Mouse (Mus musculus) megakaryocyte, embryonic 14.5 days (primary cell): ENCODE results near the gene Ppp1r27. TPM values are rescaled to one million over a fixed set of nuclear protein-coding genes. Genes with fewer than 3 reads are reported as not detected.
"Not testable (repeated sequence)": the region's sequence is repeated elsewhere in the genome, so short reads cannot be mapped to it uniquely, and the experiment has no call there.

ENCODE experiments used
- H3K27me3 ChIP-seq: replicated peaks from 2 replicates; pipeline ENCODE3; 2012; ENCODE audit warnings: inconsistent platforms
- H3K36me3 ChIP-seq: replicated peaks from 2 replicates; pipeline ENCODE3; 2012; ENCODE audit warnings: low read length, inconsistent platforms, mixed read lengths
- H3K4me1 ChIP-seq: 2 replicates; pipeline ENCODE4 v1.6.1; 2012; ENCODE audit warnings: inconsistent platforms
- H3K4me3 ChIP-seq: replicated peaks from 2 replicates; pipeline ENCODE3; 2012; ENCODE audit warnings: moderate library complexity, mild to moderate bottlenecking, inconsistent platforms
- H3K9me3 ChIP-seq: 2 replicates; pipeline ENCODE4 v1.6.1; 2012; ENCODE audit warnings: inconsistent platforms
- FLI1 ChIP-seq: IDR thresholded peaks from 2 replicates; pipeline ENCODE4 v1.6.1; 2012; ENCODE audit warnings: low read length, inconsistent platforms, mixed read lengths
- GATA1 ChIP-seq: IDR thresholded peaks from 3 replicates; pipeline ENCODE4 v1.6.1; 2012; ENCODE audit warnings: mixed read lengths, low read length, inconsistent platforms, borderline replicate concordance
- polyA plus RNA-seq: library from polyadenylated mRNA; stranded (reverse); fragments of >175 nt; gene quantifications from 2 replicates; pipeline ENCODE4 v1.2.3, GENCODE M21; 2012; ENCODE audit warnings: low replicate concordance; ENCODE audit not compliant: insufficient read depth

Ppp1r27 gene
- polyA plus RNA-seq, 1 experiment, result 0.25 TPM

DNA sequence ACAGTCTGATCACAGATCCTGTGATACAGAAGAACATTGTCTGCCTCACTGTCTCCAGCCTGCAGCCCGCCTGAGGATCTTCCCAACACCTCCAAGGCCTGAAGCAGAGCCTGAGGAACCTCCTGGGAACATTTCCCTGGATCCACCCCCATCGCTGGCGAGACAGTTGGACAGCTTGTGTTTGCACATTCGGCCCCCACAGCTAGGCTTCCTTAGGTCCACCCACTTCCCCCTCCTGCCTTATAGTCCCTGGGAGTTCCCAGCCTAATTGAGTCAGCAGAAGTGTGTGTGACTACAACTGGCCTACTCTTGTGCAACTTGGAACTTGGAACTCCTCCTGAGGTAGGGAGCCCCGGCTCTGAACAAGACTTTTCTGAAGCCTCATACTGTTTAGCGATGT lies 32.9 kb downstream of the Ppp1r27 start:
- no peak for TF ChIP-seq FLI1
- no peak for TF ChIP-seq GATA1
- peaks cover 5% of the 10 kb centered on the region for H3K27me3 ChIP-seq

DNA sequence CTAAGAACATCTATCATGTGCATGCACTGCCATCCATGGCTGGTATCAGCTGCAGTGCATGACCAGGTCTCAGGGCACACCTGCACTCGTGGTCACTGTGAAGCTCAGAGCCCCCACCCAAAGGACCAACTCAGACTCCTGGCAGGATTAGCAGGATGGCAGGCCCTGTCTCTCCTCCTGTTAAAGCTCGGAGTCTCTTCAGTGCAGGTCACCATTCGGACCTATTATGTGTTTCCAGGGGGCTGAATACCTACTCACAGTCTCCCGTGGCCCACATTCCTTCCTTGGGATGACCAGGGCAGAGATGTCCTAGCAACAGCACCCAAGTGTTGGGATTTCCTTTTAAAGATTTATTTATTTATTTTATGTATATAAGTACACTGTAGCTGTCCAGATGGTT lies 33.8 kb downstream of the Ppp1r27 start:
- Histone ChIP-seq H3K36me3 (peaks cover 2% of the 10 kb centered on the region), H3K4me1 (peaks cover 62% of the 10 kb centered on the region), H3K4me3 (no peak overlapping the region), H3K27me3 (peaks cover 2% of the 10 kb centered on the region), H3K9me3 (peaks cover 4% of the 10 kb centered on the region; the same call in 1 of the 2 replicates)
- TF ChIP-seq GATA1 (no peak), FLI1 (no peak)

More for the DNA sequence above, 32.9 kb downstream of the Ppp1r27 start:
- Histone ChIP-seq H3K4me1 (peaks cover 58% of the 10 kb centered on the region), H3K9me3 (peaks cover 4% of the 10 kb centered on the region; the same call in 1 of the 2 replicates), H3K4me3 (peak overlapping the region; percentile 78), H3K36me3 (peaks cover 2% of the 10 kb centered on the region)

DNA sequence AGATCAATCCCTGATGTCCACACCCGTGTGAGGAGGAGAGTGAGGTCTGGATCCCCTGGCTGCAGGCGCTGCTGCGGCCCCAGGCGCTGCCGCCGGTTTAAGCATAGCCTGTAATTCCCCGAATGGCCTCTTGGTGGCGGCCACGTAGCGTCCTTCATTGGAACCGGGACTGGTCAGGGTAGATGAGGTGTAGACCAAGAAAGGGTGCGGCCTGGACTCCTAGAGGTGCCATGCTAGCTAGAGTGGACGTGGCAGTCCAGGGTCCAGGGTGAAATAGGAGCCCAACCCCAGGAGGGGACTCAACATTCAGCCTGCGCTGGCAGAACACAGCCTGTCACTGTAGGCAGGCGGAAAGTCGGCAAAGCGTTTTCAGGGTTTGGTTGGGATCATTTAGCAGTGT lies 35.3 kb downstream of the Ppp1r27 start:
- H3K27me3 ChIP-seq, result no peaks in the 10 kb centered on the region
- peaks cover 69% of the 10 kb centered on the region for H3K4me1 ChIP-seq
- H3K9me3 ChIP-seq, result no peaks in the 10 kb centered on the region
- TF ChIP-seq FLI1, result no peak
- TF ChIP-seq GATA1, result no peak
- no peaks in the 10 kb centered on the region for H3K36me3 ChIP-seq
- H3K4me3 ChIP-seq, result peak overlapping the region; percentile 83

DNA sequence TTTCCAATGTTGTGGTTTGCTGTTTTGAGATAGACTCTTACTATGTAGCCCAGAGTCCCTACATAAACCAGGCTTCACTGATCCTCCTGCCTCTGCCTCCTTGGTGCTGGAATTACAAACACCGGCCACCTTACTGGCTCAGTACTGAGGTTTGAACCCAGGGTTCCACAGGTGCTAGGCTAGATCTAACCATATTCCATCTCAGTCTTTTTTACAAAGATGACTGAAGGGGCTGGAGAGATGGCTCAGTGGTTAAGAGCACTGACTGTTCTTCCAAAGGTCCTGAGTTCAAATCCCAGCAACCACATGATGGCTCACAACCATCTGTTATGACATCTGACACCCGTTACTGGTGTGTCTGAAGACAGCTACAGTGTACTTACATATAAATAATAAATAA lies 36.7 kb downstream of the Ppp1r27 start:
- H3K36me3 ChIP-seq, H3K27me3 ChIP-seq, H3K4me3 ChIP-seq, H3K9me3 ChIP-seq: not testable (repeated sequence)
- peaks cover 69% of the 10 kb centered on the region for H3K4me1 ChIP-seq

DNA sequence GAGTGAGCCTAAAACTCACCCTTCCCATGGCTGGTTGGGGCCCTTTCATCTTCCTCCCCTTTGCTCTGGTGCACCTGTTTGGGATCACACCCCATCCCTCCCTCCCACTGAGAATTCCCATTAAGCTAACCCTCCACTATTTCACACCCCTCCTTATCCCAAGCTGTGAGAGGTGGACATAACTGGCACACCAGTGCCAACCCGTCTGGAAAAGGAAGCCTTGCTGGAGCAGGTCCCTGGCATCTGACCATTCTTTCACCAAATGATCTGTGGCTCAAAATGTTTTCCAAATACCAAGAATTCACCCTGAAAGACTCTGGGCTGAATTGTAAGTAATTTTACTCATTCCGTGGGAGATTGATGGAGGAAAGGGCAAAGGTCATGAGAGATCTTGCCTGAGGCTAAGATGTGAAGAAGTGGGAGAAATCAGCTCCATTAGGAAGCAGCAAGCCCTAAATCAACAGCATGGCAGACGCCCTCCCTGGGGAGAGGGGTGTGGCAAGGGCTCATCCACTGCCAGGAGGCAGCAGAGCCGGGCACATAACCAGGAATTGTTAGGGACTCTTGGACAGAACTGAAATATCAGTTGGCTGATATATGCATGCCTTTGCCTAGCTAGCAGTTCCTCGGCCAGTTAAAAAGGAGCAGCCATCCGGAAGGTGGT lies 38.0 kb downstream of the Ppp1r27 start:
- H3K4me1 ChIP-seq, result peaks cover 68% of the 10 kb centered on the region
- H3K36me3 ChIP-seq, result no peaks in the 10 kb centered on the region
- H3K27me3 ChIP-seq, result no peaks in the 10 kb centered on the region
- H3K9me3 ChIP-seq, result no peaks in the 10 kb centered on the region
- TF ChIP-seq FLI1, result no peak
- TF ChIP-seq GATA1, result no peak
- no peak overlapping the region for H3K4me3 ChIP-seq

DNA sequence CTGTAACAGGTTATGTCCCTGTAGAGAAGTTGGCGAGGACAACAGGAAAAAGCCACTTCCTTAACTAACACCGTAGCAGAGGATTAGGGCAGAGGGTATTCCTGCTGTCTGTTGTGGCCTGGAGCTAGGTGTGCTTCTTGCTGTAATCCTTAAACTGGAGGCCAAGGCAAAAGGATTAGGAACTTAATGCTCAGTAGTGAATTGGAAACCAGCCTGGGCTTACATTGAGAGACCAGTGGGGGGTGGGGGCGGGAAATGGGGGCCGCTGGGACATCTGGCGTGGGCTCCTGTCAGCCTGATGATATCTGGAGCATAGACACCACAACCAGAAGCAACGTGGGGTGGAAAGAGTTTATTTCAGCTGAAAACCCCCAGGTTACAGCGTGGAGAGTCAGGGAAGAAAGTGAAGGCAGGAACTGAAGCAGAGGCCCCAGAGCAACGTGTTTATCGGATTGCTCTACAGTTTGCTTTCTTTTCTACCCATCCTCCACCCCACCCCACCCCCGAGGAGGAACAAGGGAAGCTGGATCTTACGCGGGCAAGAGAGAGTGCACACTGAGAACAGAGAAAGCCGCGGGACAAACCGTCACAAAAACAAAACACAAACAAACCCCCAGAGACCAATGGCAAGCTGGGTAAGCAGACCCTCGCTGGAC lies 40.4 kb downstream of the Ppp1r27 start:
- H3K4me1 ChIP-seq, result peaks cover 75% of the 10 kb centered on the region
- TF ChIP-seq FLI1 (no peak), GATA1 (no peak)

DNA sequence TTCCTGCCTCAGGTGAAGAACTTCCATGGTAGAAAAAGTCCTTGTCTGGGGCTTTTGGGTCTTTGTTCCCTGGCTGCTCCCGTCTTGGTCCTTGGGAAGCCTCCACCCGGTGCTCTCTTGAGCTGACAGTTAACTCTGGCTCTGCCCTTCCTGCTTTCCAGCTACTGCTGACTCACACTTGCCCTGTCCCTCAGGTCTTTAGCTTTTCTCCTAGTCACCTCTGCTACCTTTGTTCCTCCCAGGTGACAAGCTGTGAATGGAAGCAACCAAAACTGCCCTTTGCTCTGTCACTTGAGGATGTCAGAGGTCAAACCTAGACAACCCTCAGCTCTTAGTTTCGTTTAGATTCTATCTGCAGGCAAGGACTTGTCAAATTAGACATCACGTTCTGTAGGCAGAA lies 41.0 kb downstream of the Ppp1r27 start:
- no peaks in the 10 kb centered on the region for H3K36me3 ChIP-seq
- no peaks in the 10 kb centered on the region for H3K9me3 ChIP-seq
- H3K4me1 ChIP-seq, result peaks cover 71% of the 10 kb centered on the region
- TF ChIP-seq GATA1 (no peak), FLI1 (no peak)
- peak overlapping the region; percentile 90 for H3K4me3 ChIP-seq
- peaks cover 4% of the 10 kb centered on the region for H3K27me3 ChIP-seq

More for the DNA sequence above, 40.4 kb downstream of the Ppp1r27 start:
- Histone ChIP-seq H3K36me3 (no peaks in the 10 kb centered on the region), H3K4me3 (peak overlapping the region; percentile 90), H3K27me3 (peaks cover 1% of the 10 kb centered on the region), H3K9me3 (no peaks in the 10 kb centered on the region)

DNA sequence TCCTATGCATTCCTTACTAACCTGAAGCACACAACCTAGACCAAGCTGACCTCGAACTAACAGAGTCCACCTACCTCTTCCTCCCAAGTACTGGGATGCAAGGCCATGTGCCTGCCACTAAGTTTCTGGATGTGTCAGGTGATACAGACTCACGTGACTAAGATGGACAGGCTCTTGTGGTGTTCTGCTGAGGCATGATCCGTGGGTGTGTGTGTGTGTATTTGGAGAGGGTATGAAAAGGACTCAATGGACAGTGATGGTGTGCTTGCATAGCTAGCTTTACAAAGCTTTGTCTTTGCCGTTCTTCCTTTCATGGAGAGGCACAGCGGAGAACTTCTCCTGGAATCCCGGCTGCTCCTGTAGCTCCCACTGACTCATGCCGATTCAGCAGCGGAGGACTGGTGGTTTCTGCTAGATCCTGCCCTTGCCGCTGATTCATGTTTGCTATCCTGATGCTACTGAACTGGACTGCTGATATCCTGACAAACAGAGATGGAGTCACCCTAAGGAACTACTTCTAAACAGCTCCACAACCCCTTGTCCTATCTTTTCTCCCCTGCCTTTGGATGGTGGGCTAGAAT lies 42.6 kb downstream of the Ppp1r27 start:
- H3K36me3 ChIP-seq, result no peaks in the 10 kb centered on the region
- peak overlapping the region; percentile 64 for H3K4me3 ChIP-seq
- H3K4me1 ChIP-seq, result peaks cover 66% of the 10 kb centered on the region
- TF ChIP-seq FLI1 (no peak), GATA1 (no peak)
- H3K27me3 ChIP-seq, result peaks cover 11% of the 10 kb centered on the region
- no peaks in the 10 kb centered on the region for H3K9me3 ChIP-seq

DNA sequence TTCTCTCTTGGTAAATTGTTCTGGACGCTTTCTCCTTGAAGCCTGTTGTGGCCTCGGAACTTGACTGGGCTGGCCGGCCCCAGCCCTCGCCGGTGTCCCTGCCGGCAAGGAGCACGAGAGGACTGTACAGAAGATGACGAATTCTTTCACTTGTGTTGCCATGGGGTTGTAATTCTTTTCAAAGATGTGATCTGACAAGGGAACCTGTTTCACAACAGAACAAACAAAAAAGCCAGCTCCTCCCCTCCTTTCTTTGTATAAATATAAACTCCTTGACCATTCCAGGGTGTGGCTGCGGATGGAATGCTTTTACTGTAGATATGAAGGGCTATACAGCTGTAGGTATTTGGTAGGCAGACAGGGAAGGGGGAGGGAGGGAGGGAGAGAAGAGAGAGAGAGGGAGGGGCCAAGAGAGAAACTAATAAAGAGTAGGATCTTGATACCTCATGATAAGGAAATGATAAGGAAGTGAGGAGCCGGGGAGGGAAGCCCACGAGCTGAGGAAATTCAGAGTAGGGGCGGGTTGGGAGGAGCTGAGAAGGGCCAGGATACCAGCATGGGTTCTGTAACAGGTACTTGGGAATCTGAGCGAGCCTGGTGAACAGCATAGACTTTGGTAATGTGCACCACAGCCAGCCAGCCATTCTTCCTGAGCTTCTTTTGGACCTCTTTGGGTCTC lies 43.2 kb downstream of the Ppp1r27 start:
- Histone ChIP-seq H3K4me3 (peak overlapping the region; percentile 64), H3K27me3 (peaks cover 15% of the 10 kb centered on the region), H3K9me3 (no peaks in the 10 kb centered on the region), H3K4me1 (peaks cover 65% of the 10 kb centered on the region), H3K36me3 (no peaks in the 10 kb centered on the region)
- TF ChIP-seq GATA1, result no peak
- no peak for TF ChIP-seq FLI1

DNA sequence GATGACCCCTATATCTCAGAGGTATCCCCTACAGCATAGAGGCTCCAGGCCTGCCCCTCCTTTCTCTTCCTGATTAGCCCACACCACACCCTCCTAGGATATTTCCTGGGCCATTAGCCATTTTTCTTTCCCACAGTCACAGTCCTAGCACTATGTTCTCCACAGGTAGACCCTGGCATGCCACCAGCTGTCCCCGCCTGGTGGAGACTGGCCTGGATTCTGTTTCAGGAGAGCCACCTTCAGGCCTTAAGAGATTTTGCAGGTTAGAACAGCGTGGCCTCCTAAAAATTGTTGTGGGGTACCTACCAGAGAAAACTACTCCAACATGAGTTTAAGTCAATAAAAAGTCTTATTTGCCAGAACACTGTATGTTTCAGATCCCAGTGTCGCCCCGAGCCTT lies 44.0 kb downstream of the Ppp1r27 start:
- Histone ChIP-seq H3K36me3 (no peaks in the 10 kb centered on the region), H3K9me3 (no peaks in the 10 kb centered on the region), H3K27me3 (peaks cover 15% of the 10 kb centered on the region), H3K4me1 (peaks cover 63% of the 10 kb centered on the region), H3K4me3 (no peak overlapping the region)
- TF ChIP-seq FLI1, result no peak
- TF ChIP-seq GATA1, result no peak
